ENCODE assay signal across 8 mouse cellular contexts in the genomic region with DNA sequence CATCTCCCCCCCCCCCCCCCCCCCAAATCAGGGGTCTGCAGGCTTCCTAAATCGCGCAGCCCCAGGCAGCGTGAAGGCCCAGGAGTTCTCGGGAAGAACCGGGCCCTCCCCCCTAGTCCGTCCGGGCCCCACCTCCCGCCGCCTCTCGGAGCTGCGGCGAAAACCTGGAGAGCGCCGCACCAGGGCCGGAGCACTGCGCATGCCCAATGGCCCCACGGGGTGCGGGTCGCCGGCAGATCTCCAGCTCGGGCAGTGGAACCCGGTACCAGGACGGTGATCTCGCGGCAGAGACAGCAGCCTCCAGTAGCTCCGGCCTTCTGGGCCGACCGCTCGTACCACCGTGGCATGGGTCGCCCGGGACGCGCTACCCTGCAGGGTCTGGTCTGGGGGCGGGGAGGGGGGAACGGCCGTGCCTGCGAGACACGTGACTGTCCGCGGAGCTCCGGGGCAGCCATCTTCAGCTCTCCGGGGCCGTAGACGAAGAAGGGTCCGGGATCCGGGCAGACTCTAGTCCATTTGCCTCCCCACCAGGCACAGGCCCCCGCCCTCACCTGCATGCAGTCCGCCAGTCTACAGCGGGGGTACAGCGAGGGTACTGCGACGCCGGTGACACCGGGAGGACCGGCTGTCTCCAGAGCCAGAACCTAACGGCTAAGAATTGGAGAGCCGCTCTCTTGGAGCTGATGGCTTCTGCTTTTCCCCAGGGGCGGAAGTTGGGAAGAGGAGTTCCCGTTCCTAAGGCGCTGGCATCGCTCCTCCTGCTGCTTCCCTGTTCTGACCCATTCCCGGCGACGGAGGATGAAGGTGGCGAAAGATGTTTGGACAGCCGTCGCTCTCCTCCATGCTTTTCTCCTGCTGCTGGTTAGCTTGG. TPM values are rescaled to one million over a fixed set of nuclear protein-coding genes. Genes with fewer than 3 reads are reported as not detected.
DNase-seq lines count a peak whose midpoint lies in the region; ATAC-seq lines count a peak whose summit lies in the region.

A gene (minus strand): TSS at position 714 of the 871 bp plus-strand sequence.

- H3K27ac ChIP-seq in lung, embryonic 16.5 days (ENCODE audit: low read length) = peak within 1 kb of the TSS; percentile 97

- no peaks in the 10 kb centered on the region for H3K36me3 ChIP-seq in lung, embryonic 16.5 days (ENCODE audit: control insufficient read depth, insufficient read depth, low read length)

- peaks cover 2% of the 10 kb centered on the region for H3K9me3 ChIP-seq in lung, embryonic 16.5 days (ENCODE audit: control insufficient read depth, low read length)

- peak within 1 kb of the TSS; percentile 95 for H3K9ac ChIP-seq in lung, embryonic 16.5 days (ENCODE audit: low read length)

- DNase-seq in Muller cell, postnatal 12 days (ENCODE audit: inconsistent ontology term) = peak; percentile 98
- DNase-seq in cerebellum, adult 9-10 months = peak; percentile 89
- peak; percentile 90 for DNase-seq in layer of hippocampus, adult 9-11 months
- peak; percentile 88 for DNase-seq in ovary, postnatal 10 days (ENCODE audit: low spot score)
- DNase-seq in thymus, postnatal 0 days (ENCODE audit: low spot score) = peak; percentile 74

- H3K4me2 ChIP-seq in lung, embryonic 16.5 days (ENCODE audit: low read depth, low read length) = peak within 1 kb of the TSS; percentile 92

- no peaks in the 10 kb centered on the region for H3K27me3 ChIP-seq in lung, embryonic 16.5 days (ENCODE audit: control insufficient read depth, insufficient read depth, low read depth, low read length)

- peaks cover 22% of the 10 kb centered on the region for H3K4me1 ChIP-seq in lung, embryonic 16.5 days (replicated peaks; ENCODE audit: control insufficient read depth, insufficient read depth, low read length)

- peak within 1 kb of the TSS; percentile 85 for H3K4me3 ChIP-seq in lung, embryonic 16.5 days (ENCODE audit: low read length)

- peak; percentile 79 for ATAC-seq in frontal cortex, adult (ENCODE audit: low TSS enrichment)
- ATAC-seq in hematopoietic stem cell, adult 5-6 weeks (replicated peaks in 1 of 2; ENCODE audit: insufficient read depth in 1 of 2, low FRiP score in 2 of 2, low TSS enrichment in 1 of 2, low read depth in 1 of 2, poor library complexity in 2 of 2, severe bottlenecking in 2 of 2) = peak; percentile 53 to 60
- ATAC-seq in lung, embryonic 16.5 days (ENCODE audit: low read depth) = peak; percentile 95

- under 1% methylated on average over 68 of the region's 68 CpGs for WGBS in lung, embryonic 16.5 days

RNA-seq across cellular contexts. Expression of the gene that starts here (rescaled TPM):
- 79.2 and 81.0 TPM in 2 replicates for total RNA-seq in hematopoietic stem cell, adult 5-6 weeks (2017)
- polyA plus RNA-seq in lung, embryonic 16.5 days (2015; fragmentation: Nextera tagmentation; extraction: Ambion mirVana) = 63.3 and 68.5 TPM in 2 replicates
- polyA plus RNA-seq in thymus, postnatal 0 days (2015; fragmentation: Nextera tagmentation; extraction: Ambion mirVana) = 3.8 and 5.3 TPM in 2 replicates

Comparison
In these comparisons a context has a peak if more than half of its experiments do, and no peak if none do; other contexts are left out.
1. Peak in every context shown above with its lines: DNase-seq, ATAC-seq, H3K4me3 ChIP-seq and H3K27ac ChIP-seq.
2. RNA of the gene that starts here (polyA plus RNA-seq): 63.3 to 68.5 TPM in lung, embryonic 16.5 days; 3.8 to 5.3 TPM in thymus, postnatal 0 days; every median in the first group is over 10 times any median in the second.